Mouse (Mus musculus) neural tube, embryonic 12.5 days (tissue): ENCODE data around the gene Smco3. TPM values are rescaled to one million over a fixed set of nuclear protein-coding genes. Genes with fewer than 3 reads are reported as not detected.

Source experiments
- ATAC-seq: fragments of 200-750 bp; cut with Nextera tagmentation; 2 replicates; pipeline ENCODE4 v1.8.0; 2017; ENCODE audit warnings: low read depth, mild to moderate bottlenecking, moderate TSS enrichment, moderate library complexity; ENCODE audit not compliant: low FRiP score
- H3K27ac ChIP-seq: fragments of 300-500 bp; sonication (generic); 2 replicates; pipeline ENCODE4 v1.5.1; 2016
- H3K27me3 ChIP-seq: fragments of 300-500 bp; sonication (generic); replicated peaks from 2 replicates; pipeline ENCODE4 v1.6.1; 2016; ENCODE audit warnings: mild to moderate bottlenecking
- H3K36me3 ChIP-seq: fragments of 300-500 bp; sonication (generic); 2 replicates; pipeline ENCODE4 v1.6.1; 2016; ENCODE audit warnings: mild to moderate bottlenecking
- H3K4me1 ChIP-seq: fragments of 300-500 bp; sonication (generic); 2 replicates; pipeline ENCODE4 v1.6.1; 2016
- H3K4me2 ChIP-seq: fragments of 300-500 bp; sonication (generic); replicated peaks from 2 replicates; pipeline ENCODE4 v1.6.1; 2016; ENCODE audit warnings: mild to moderate bottlenecking
- H3K4me3 ChIP-seq: fragments of 300-500 bp; sonication (generic); 2 replicates; pipeline ENCODE4 v1.5.1; 2016
- H3K9ac ChIP-seq: fragments of 300-500 bp; sonication (generic); 2 replicates; pipeline ENCODE4 v1.6.1; 2016; ENCODE audit warnings: mild to moderate bottlenecking
- H3K9me3 ChIP-seq: fragments of 300-500 bp; sonication (generic); 2 replicates; pipeline ENCODE4 v1.6.1; 2016; ENCODE audit warnings: mild to moderate bottlenecking
- WGBS: fragments of 180-500 bp; shearing (Covaris S2); methylation state at CpG from one replicate; pipeline ENCODE4 v1.1.7; 2016; 5-methylcytosine and 5-hydroxymethylcytosine counted together
- polyA plus RNA-seq: library from polyadenylated mRNA; unstranded; fragments of >200 nt; fragmentation: Nextera tagmentation; extraction: Ambion mirVana; gene quantifications from 2 replicates; pipeline ENCODE4 v1.2.1, GENCODE M21; 2016

Gene Smco3
- polyA plus RNA-seq, 1 experiment from 2014 or later = 1.5 TPM

- no peaks in the 10 kb centered on the region for H3K9me3 ChIP-seq
- no peak for ATAC-seq
- no peaks in the 10 kb centered on the region for H3K36me3 ChIP-seq
- no peak overlapping the region for H3K4me2 ChIP-seq
- H3K4me3 ChIP-seq = no peak overlapping the region
- no peaks in the 10 kb centered on the region for H3K4me1 ChIP-seq
- no peak overlapping the region for H3K27ac ChIP-seq
- no peak overlapping the region for H3K9ac ChIP-seq
- 50% methylated on average over 2 of the region's 2 CpGs for WGBS
- H3K27me3 ChIP-seq = no peaks in the 10 kb centered on the region
Measured at GRCm38 (mm10) chr6:136844903-136845302, 9.7 kb upstream of the Smco3 start.

- H3K9me3 ChIP-seq = no peaks in the 10 kb centered on the region
- no peak for ATAC-seq
- H3K4me2 ChIP-seq = no peak overlapping the region
- H3K27ac ChIP-seq = no peak overlapping the region
- H3K4me3 ChIP-seq = no peak overlapping the region
- no peaks in the 10 kb centered on the region for H3K36me3 ChIP-seq
- H3K4me1 ChIP-seq = no peaks in the 10 kb centered on the region
- H3K9ac ChIP-seq = no peak overlapping the region
- WGBS = 84% methylated on average over 3 of the region's 3 CpGs
- H3K27me3 ChIP-seq = no peaks in the 10 kb centered on the region
Measured at GRCm38 (mm10) chr6:136837323-136837722, 2.1 kb upstream of the Smco3 start.

- ATAC-seq = no peak
- 81% methylated on average over 5 of the region's 5 CpGs for WGBS
- Histone ChIP-seq H3K4me2 (no peak overlapping the region), H3K4me1 (peaks cover 5% of the 10 kb centered on the region; the same call in 1 of the 2 replicates), H3K4me3 (no peak overlapping the region), H3K9ac (no peak overlapping the region), H3K36me3 (no peaks in the 10 kb centered on the region), H3K27ac (no peak overlapping the region), H3K9me3 (no peaks in the 10 kb centered on the region), H3K27me3 (no peaks in the 10 kb centered on the region)
Measured at GRCm38 (mm10) chr6:136831712-136832111, 3.5 kb downstream of the Smco3 start.

GRCm38 (mm10) chr6:136828681-136829080 lies 6.6 kb downstream of the Smco3 start:
- Histone ChIP-seq H3K4me2 (peak overlapping the region; percentile 60), H3K9me3 (no peaks in the 10 kb centered on the region), H3K4me1 (peaks cover 5% of the 10 kb centered on the region; the same call in 1 of the 2 replicates), H3K4me3 (peak overlapping the region; percentile 44), H3K36me3 (peaks cover 18% of the 10 kb centered on the region), H3K27me3 (no peaks in the 10 kb centered on the region), H3K27ac (no peak overlapping the region), H3K9ac (peak overlapping the region; percentile 60)
- ATAC-seq = no peak; the same call in 1 of the 2 replicates
- 35% methylated on average over 4 of the region's 4 CpGs for WGBS

GRCm38 (mm10) chr6:136827881-136828561 lies 7.2 kb downstream of the Smco3 start, which contains the start of gene Wbp11:
Wbp11 (minus strand) TSS chr6:136828233.
- Histone ChIP-seq H3K4me2 (peak within 1 kb of the TSS; percentile 75), H3K4me1 (peaks cover 5% of the 10 kb centered on the region; the same call in 1 of the 2 replicates), H3K27ac (0 out of 2 replicates have a peak within 1 kb of the TSS, but pooled peaks have one; percentile 42), H3K36me3 (peaks cover 20% of the 10 kb centered on the region), H3K9me3 (no peaks in the 10 kb centered on the region), H3K9ac (peak within 1 kb of the TSS; percentile 97), H3K27me3 (no peaks in the 10 kb centered on the region), H3K4me3 (peak within 1 kb of the TSS; percentile 99)
- under 1% methylated on average over 45 of the region's 45 CpGs for WGBS
- peak; percentile 100 for ATAC-seq

GRCm38 (mm10) chr6:136827516-136827880 lies 7.8 kb downstream of the Smco3 start, which contains the start of gene BC049715:
BC049715 (plus strand) TSS chr6:136827626.
- H3K36me3 ChIP-seq = peaks cover 25% of the 10 kb centered on the region
- peak within 1 kb of the TSS; percentile 75 for H3K4me2 ChIP-seq
- H3K4me3 ChIP-seq = peak within 1 kb of the TSS; percentile 99
- H3K9ac ChIP-seq = peak within 1 kb of the TSS; percentile 97
- no peaks in the 10 kb centered on the region for H3K27me3 ChIP-seq
- under 1% methylated on average over 34 of the region's 34 CpGs for WGBS
- 0 out of 2 replicates have a peak within 1 kb of the TSS, but pooled peaks have one; percentile 42 for H3K27ac ChIP-seq
- ATAC-seq = no peak
- peaks cover 5% of the 10 kb centered on the region; the same call in 1 of the 2 replicates for H3K4me1 ChIP-seq
- H3K9me3 ChIP-seq = no peaks in the 10 kb centered on the region

- Histone ChIP-seq H3K27me3 (no peaks in the 10 kb centered on the region), H3K4me2 (peak overlapping the region; percentile 75), H3K36me3 (peaks cover 29% of the 10 kb centered on the region), H3K4me1 (peaks cover 5% of the 10 kb centered on the region; the same call in 1 of the 2 replicates), H3K4me3 (peak overlapping the region; percentile 99), H3K9ac (peak overlapping the region; percentile 97), H3K9me3 (no peaks in the 10 kb centered on the region), H3K27ac (no peak overlapping the region)
- WGBS = 26% methylated on average over 7 of the region's 7 CpGs
- ATAC-seq = no peak
Measured at GRCm38 (mm10) chr6:136827116-136827515, 8.1 kb downstream of the Smco3 start.

GRCm38 (mm10) chr6:136824987-136825386 lies 10.3 kb downstream of the Smco3 start:
- peaks cover 50% of the 10 kb centered on the region for H3K36me3 ChIP-seq
- H3K4me3 ChIP-seq = no peak overlapping the region
- H3K9me3 ChIP-seq = no peaks in the 10 kb centered on the region
- H3K27me3 ChIP-seq = no peaks in the 10 kb centered on the region
- no peak overlapping the region for H3K4me2 ChIP-seq
- WGBS = 94% methylated on average over 8 of the region's 8 CpGs
- no peak for ATAC-seq
- no peak overlapping the region for H3K9ac ChIP-seq
- peaks cover 5% of the 10 kb centered on the region; the same call in 1 of the 2 replicates for H3K4me1 ChIP-seq
- H3K27ac ChIP-seq = no peak overlapping the region

- no peaks in the 10 kb centered on the region for H3K9me3 ChIP-seq
- no peaks in the 10 kb centered on the region for H3K27me3 ChIP-seq
- H3K9ac ChIP-seq = no peak overlapping the region
- no peak overlapping the region for H3K4me3 ChIP-seq
- ATAC-seq = no peak
- no peak overlapping the region for H3K27ac ChIP-seq
- H3K4me1 ChIP-seq = no peaks in the 10 kb centered on the region
- no peak overlapping the region for H3K4me2 ChIP-seq
- H3K36me3 ChIP-seq = peaks cover 86% of the 10 kb centered on the region
- WGBS = 92% methylated on average over 18 of the region's 18 CpGs
Measured at GRCm38 (mm10) chr6:136821086-136821485, 14.2 kb downstream of the Smco3 start.

- no peak overlapping the region for H3K27ac ChIP-seq
- H3K27me3 ChIP-seq = no peaks in the 10 kb centered on the region
- H3K36me3 ChIP-seq = peaks cover 88% of the 10 kb centered on the region
- WGBS = 97% methylated on average over 21 of the region's 21 CpGs
- H3K4me1 ChIP-seq = no peaks in the 10 kb centered on the region
- no peak overlapping the region for H3K4me2 ChIP-seq
- no peaks in the 10 kb centered on the region for H3K9me3 ChIP-seq
- no peak overlapping the region for H3K4me3 ChIP-seq
- no peak for ATAC-seq
- no peak overlapping the region for H3K9ac ChIP-seq
Measured at GRCm38 (mm10) chr6:136820381-136820780, 14.9 kb downstream of the Smco3 start.

- Histone ChIP-seq H3K4me1 (no peaks in the 10 kb centered on the region), H3K4me2 (no peak overlapping the region), H3K9me3 (no peaks in the 10 kb centered on the region), H3K27ac (no peak overlapping the region), H3K27me3 (no peaks in the 10 kb centered on the region), H3K36me3 (peaks cover 91% of the 10 kb centered on the region), H3K9ac (no peak overlapping the region), H3K4me3 (no peak overlapping the region)
- 94% methylated on average over 3 of the region's 3 CpGs for WGBS
- no peak for ATAC-seq
Measured at GRCm38 (mm10) chr6:136817549-136817948, 17.7 kb downstream of the Smco3 start.

- no peak overlapping the region for H3K9ac ChIP-seq
- H3K27ac ChIP-seq = no peak overlapping the region
- ATAC-seq = no peak
- WGBS = 93% methylated on average over 21 of the region's 21 CpGs
- no peak overlapping the region for H3K4me3 ChIP-seq
- peaks cover 90% of the 10 kb centered on the region for H3K36me3 ChIP-seq
- H3K4me2 ChIP-seq = no peak overlapping the region
- no peaks in the 10 kb centered on the region for H3K27me3 ChIP-seq
- no peaks in the 10 kb centered on the region for H3K9me3 ChIP-seq
- H3K4me1 ChIP-seq = no peaks in the 10 kb centered on the region
Measured at GRCm38 (mm10) chr6:136816826-136817225, 18.4 kb downstream of the Smco3 start.

GRCm38 (mm10) chr6:136815381-136815780 lies 19.9 kb downstream of the Smco3 start:
- 97% methylated on average over 7 of the region's 7 CpGs for WGBS
- no peak for ATAC-seq

More at GRCm38 (mm10) chr6:136815381-136815780, 19.9 kb downstream of the Smco3 start:
- Histone ChIP-seq H3K4me1 (no peaks in the 10 kb centered on the region), H3K27me3 (no peaks in the 10 kb centered on the region), H3K36me3 (peaks cover 76% of the 10 kb centered on the region), H3K9ac (no peak overlapping the region), H3K4me2 (no peak overlapping the region), H3K4me3 (no peak overlapping the region), H3K9me3 (no peaks in the 10 kb centered on the region), H3K27ac (no peak overlapping the region)
